In the genomic region with DNA sequence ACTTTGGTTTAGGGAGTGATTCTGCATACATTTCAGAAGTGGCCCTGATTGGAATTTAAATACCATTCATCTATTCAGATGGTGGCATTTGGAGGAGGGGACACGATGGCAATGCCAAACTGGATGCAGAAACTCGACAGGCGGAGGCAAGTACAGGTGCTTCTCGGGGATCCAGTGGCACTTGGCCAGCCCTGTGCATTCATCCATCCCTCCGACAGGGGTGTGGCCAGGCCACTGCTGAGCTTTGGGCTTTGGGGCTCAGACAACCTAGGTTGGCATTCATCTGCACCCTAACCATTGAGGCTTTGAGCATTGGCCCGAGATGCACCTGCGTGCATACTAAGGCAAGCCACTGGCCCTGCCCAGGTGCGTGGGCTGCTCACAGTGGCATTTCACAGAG, we compare ENCODE assay signal across 15 mouse cellular contexts. TPM values are rescaled to one million over a fixed set of nuclear protein-coding genes. Genes with fewer than 3 reads are reported as not detected.
DNase-seq lines count a peak whose midpoint lies in the region; ATAC-seq and TF ChIP-seq lines count a peak whose summit lies in the region.
"Had no signal": no experiment of that assay in that cellular context is flagged by ENCODE, and none has a peak within 500 bp of the region (broad histone marks: within the 10 kb centered on the region; RNA-seq: fewer than 3 reads in every experiment).

No protein-coding gene starts in this region.

- H3K9me3 ChIP-seq in forebrain, embryonic 16.5 days (ENCODE audit: control insufficient read depth, low read length), result no peaks in the 10 kb centered on the region
- no peaks in the 10 kb centered on the region for H3K9me3 ChIP-seq in forebrain, embryonic 10.5 days
- H3K9me3 ChIP-seq: embryonic facial prominence, embryonic 15.5 days; hindbrain, embryonic 13.5 days; limb, embryonic 10.5 days; lung, embryonic 15.5 days; stomach, embryonic 15.5 days had no signal

- no peak overlapping the region for H3K4me2 ChIP-seq in forebrain, embryonic 16.5 days (ENCODE audit: low read length)
- H3K4me2 ChIP-seq: embryonic facial prominence, embryonic 15.5 days; hindbrain, embryonic 13.5 days; liver, embryonic 12.5 days; lung, embryonic 15.5 days; stomach, embryonic 15.5 days had no signal

- no peak overlapping the region for H3K4me3 ChIP-seq in forebrain, embryonic 16.5 days (replicated peaks; ENCODE audit: low read length)
- H3K4me3 ChIP-seq in forebrain, embryonic 10.5 days, result no peak overlapping the region
- H3K4me3 ChIP-seq in cerebellum, adult 2 months (replicated peaks; ENCODE audit: insufficient read depth, low read depth, low read length), result no peak overlapping the region
- H3K4me3 ChIP-seq: embryonic facial prominence, embryonic 15.5 days; gastrocnemius, adult 2 months; hindbrain, embryonic 13.5 days; limb, embryonic 10.5 days; liver, embryonic 12.5 days; lung, embryonic 15.5 days; stomach, embryonic 15.5 days had no signal

- no peak overlapping the region for H3K9ac ChIP-seq in forebrain, embryonic 16.5 days (replicated peaks; ENCODE audit: low read depth, low read length)
- H3K9ac ChIP-seq: embryonic facial prominence, embryonic 15.5 days; forebrain, postnatal 0 days; hindbrain, embryonic 13.5 days; liver, embryonic 12.5 days; lung, embryonic 15.5 days; stomach, embryonic 15.5 days had no signal

- 51% methylated on average over 8 of the region's 8 CpGs for WGBS in forebrain, embryonic 16.5 days
- WGBS in forebrain, embryonic 10.5 days, result 91% methylated on average over 8 of the region's 8 CpGs
- WGBS in cerebellum, adult 2 months, result 15% methylated on average over 8 of the region's 8 CpGs

- peaks cover 11% of the 10 kb centered on the region for H3K4me1 ChIP-seq in forebrain, embryonic 16.5 days (replicated peaks; ENCODE audit: control insufficient read depth, insufficient read depth, low read length)
- no peaks in the 10 kb centered on the region for H3K4me1 ChIP-seq in forebrain, embryonic 10.5 days
- peaks cover 43% of the 10 kb centered on the region for H3K4me1 ChIP-seq in cerebellum, adult 2 months (ENCODE audit: control insufficient read depth, insufficient read depth, low read length)
- H3K4me1 ChIP-seq: embryonic facial prominence, embryonic 15.5 days; limb, embryonic 10.5 days; liver, embryonic 12.5 days; lung, embryonic 15.5 days; stomach, embryonic 15.5 days had no signal

- TF ChIP-seq CTCF in cerebellum, adult 2 months (IDR thresholded peaks at IDR 0.05; ENCODE audit: borderline replicate concordance, insufficient read depth, low read depth, low read length), result no peak

- no peaks in the 10 kb centered on the region for H3K36me3 ChIP-seq in forebrain, embryonic 16.5 days (ENCODE audit: control insufficient read depth, insufficient read depth)
- H3K36me3 ChIP-seq in forebrain, embryonic 10.5 days (replicated peaks), result no peaks in the 10 kb centered on the region
- H3K36me3 ChIP-seq: embryonic facial prominence, embryonic 15.5 days; hindbrain, embryonic 13.5 days; limb, embryonic 10.5 days; liver, embryonic 12.5 days; lung, embryonic 15.5 days; stomach, embryonic 15.5 days had no signal

- H3K27me3 ChIP-seq in forebrain, embryonic 16.5 days (replicated peaks; ENCODE audit: control insufficient read depth, insufficient read depth, low read length), result no peaks in the 10 kb centered on the region
- no peaks in the 10 kb centered on the region for H3K27me3 ChIP-seq in forebrain, embryonic 10.5 days (ENCODE audit: poor library complexity, severe bottlenecking)
- no peaks in the 10 kb centered on the region for H3K27me3 ChIP-seq in cerebellum, adult 2 months (ENCODE audit: control insufficient read depth, insufficient read depth, low read length)
- H3K27me3 ChIP-seq: embryonic facial prominence, embryonic 15.5 days; hindbrain, embryonic 13.5 days; liver, embryonic 12.5 days; lung, embryonic 15.5 days; stomach, embryonic 15.5 days had no signal

- no peak overlapping the region for H3K27ac ChIP-seq in forebrain, embryonic 16.5 days (ENCODE audit: low read length)
- H3K27ac ChIP-seq in forebrain, embryonic 10.5 days, result no peak overlapping the region
- no peak overlapping the region for H3K27ac ChIP-seq in cerebellum, adult 2 months (ENCODE audit: insufficient read depth, low read length)
- H3K27ac ChIP-seq: embryonic facial prominence, embryonic 15.5 days; gastrocnemius, adult 2 months; hindbrain, embryonic 13.5 days; limb, embryonic 10.5 days; liver, embryonic 12.5 days; lung, embryonic 15.5 days; stomach, embryonic 15.5 days had no signal

- no peak for DNase-seq in forebrain, embryonic 10.5 days (ENCODE audit: extremely low spot score, low spot score)
- DNase-seq in NIH3T3 (ENCODE audit: low read depth), result peak; percentile 5
- peak; percentile 69 to 76 for DNase-seq in cerebellum, adult 2 months
- DNase-seq in kidney, adult 9 months, result peak; percentile 5
- DNase-seq in spleen, adult 18-20 months, result no peak
- DNase-seq in lung, postnatal 4 days, result no peak
- DNase-seq: gastrocnemius, adult 2 months had no signal

- ATAC-seq in forebrain, embryonic 16.5 days, result 0 out of 2 replicates have a peak, but pooled peaks have one; percentile 12
- ATAC-seq: liver, embryonic 12.5 days had no signal

- TF ChIP-seq POLR2A in cerebellum, adult 2 months (IDR thresholded peaks at IDR 0.05; ENCODE audit: borderline replicate concordance, insufficient read depth, low read length), result no peak

RNA-seq across cellular contexts. Expression of gene Fam19a5, which starts 52.6 kb away (rescaled TPM):
- 15.0 and 18.7 TPM in 2 replicates for polyA plus RNA-seq in forebrain, embryonic 16.5 days (2015; fragmentation: Nextera tagmentation; extraction: Ambion mirVana)
- polyA plus RNA-seq in forebrain, embryonic 10.5 days (2016; fragmentation: Nextera tagmentation; extraction: Ambion mirVana), result 5.3 and 6.1 TPM in 2 replicates
- 95.4 and 101 TPM in 2 replicates for polyA plus RNA-seq in cerebellum, adult 2 months (2012; rRNA removed)

Comparison
In these comparisons a context has a peak if more than half of its experiments do, and no peak if none do; other contexts are left out.
1. DNase-seq: peak in NIH3T3 (single experiment), cerebellum, adult 2 months (2 of 2) and kidney, adult 9 months (single experiment); none in forebrain, embryonic 10.5 days (single experiment), spleen, adult 18-20 months (0 of 2) and lung, postnatal 4 days (0 of 2).